9 mouse cellular contexts compared by ENCODE assay signal in the genomic region with DNA sequence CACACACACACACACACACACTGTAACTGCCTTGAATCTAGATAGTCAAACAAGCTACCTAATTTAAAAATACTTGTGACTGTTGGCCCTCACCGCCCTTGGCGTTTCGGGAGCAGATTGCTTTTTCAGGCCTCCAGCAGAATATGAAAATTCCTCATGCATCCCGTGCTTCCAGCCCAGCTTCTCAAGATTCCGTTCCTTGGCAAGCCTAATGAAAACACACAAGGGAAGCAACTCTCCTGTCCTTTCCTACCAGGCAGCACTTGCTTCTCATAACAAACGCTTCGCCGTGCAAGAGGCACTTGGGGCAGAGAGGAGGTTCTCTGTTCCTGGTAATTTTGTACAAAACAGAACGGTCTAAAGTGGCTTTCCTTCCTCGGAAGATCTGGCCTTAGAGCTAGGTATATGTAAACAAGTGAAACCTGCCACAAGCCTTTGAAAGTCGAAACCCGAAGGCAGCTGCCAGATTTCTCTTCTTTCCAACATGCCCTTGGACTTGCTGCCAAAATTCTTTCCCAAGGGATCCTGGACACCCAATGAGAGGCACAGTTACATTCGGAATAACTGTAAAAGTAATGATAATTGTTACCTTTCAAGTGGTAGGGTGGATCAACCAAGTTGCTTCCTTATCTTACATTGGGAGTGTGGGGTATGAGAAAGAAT.
DNase-seq lines count a peak whose midpoint lies in the region; ATAC-seq lines count a peak whose summit lies in the region.
"Had no signal": no experiment of that assay in that cellular context is flagged by ENCODE, and none has a peak within 500 bp of the region (broad histone marks: within the 10 kb centered on the region; RNA-seq: fewer than 3 reads in every experiment).

No protein-coding gene starts in this region.

- no peaks in the 10 kb centered on the region for H3K27me3 ChIP-seq in heart, embryonic 10.5 days (ENCODE audit: insufficient read depth, poor library complexity, severe bottlenecking)
- no peaks in the 10 kb centered on the region for H3K27me3 ChIP-seq in embryonic facial prominence, embryonic 15.5 days
- H3K27me3 ChIP-seq in lung, embryonic 16.5 days (ENCODE audit: control insufficient read depth, insufficient read depth, low read depth, low read length) = no peaks in the 10 kb centered on the region
- H3K27me3 ChIP-seq in midbrain, embryonic 14.5 days (ENCODE audit: control insufficient read depth, insufficient read depth, low read length) = no peaks in the 10 kb centered on the region
- peaks cover 5% of the 10 kb centered on the region; the same call in 1 of the 2 replicates for H3K27me3 ChIP-seq in midbrain, embryonic 10.5 days (ENCODE audit: low read depth, poor library complexity, severe bottlenecking)
- H3K27me3 ChIP-seq: CH12.LX had no signal

- WGBS in heart, embryonic 10.5 days = 67% methylated on average over 13 of the region's 13 CpGs
- WGBS in embryonic facial prominence, embryonic 15.5 days = 32% methylated on average over 13 of the region's 13 CpGs
- WGBS in lung, embryonic 16.5 days = 16% methylated on average over 13 of the region's 13 CpGs
- 76% methylated on average over 13 of the region's 13 CpGs for WGBS in midbrain, embryonic 14.5 days
- 83% methylated on average over 13 of the region's 13 CpGs for whole genome bisulfite sequencing in midbrain, embryonic 10.5 days

- no peak overlapping the region for H3K4me2 ChIP-seq in embryonic facial prominence, embryonic 15.5 days (replicated peaks)
- H3K4me2 ChIP-seq in lung, embryonic 16.5 days (ENCODE audit: low read depth, low read length) = 0 out of 2 replicates have a peak overlapping the region, but pooled peaks have one; percentile 25
- no peak overlapping the region for H3K4me2 ChIP-seq in midbrain, embryonic 14.5 days (ENCODE audit: low read length)

- peaks cover 13% of the 10 kb centered on the region; the same call in 1 of the 2 replicates for H3K4me1 ChIP-seq in heart, embryonic 10.5 days
- peaks cover 20% of the 10 kb centered on the region for H3K4me1 ChIP-seq in embryonic facial prominence, embryonic 15.5 days
- peaks cover 7% of the 10 kb centered on the region for H3K4me1 ChIP-seq in lung, embryonic 16.5 days (replicated peaks; ENCODE audit: control insufficient read depth, insufficient read depth, low read length)
- H3K4me1 ChIP-seq in midbrain, embryonic 14.5 days (ENCODE audit: control insufficient read depth, insufficient read depth, low read length) = no peaks in the 10 kb centered on the region
- peaks cover 5% of the 10 kb centered on the region for H3K4me1 ChIP-seq in midbrain, embryonic 10.5 days

- H3K36me3 ChIP-seq in heart, embryonic 10.5 days = peaks cover under 1% of the 10 kb centered on the region
- H3K36me3 ChIP-seq in embryonic facial prominence, embryonic 15.5 days = no peaks in the 10 kb centered on the region
- no peaks in the 10 kb centered on the region for H3K36me3 ChIP-seq in lung, embryonic 16.5 days (ENCODE audit: control insufficient read depth, insufficient read depth, low read length)
- no peaks in the 10 kb centered on the region for H3K36me3 ChIP-seq in midbrain, embryonic 14.5 days (ENCODE audit: control insufficient read depth, insufficient read depth, low read length)
- H3K36me3 ChIP-seq in midbrain, embryonic 10.5 days = no peaks in the 10 kb centered on the region

- H3K27ac ChIP-seq in heart, embryonic 10.5 days = no peak overlapping the region
- H3K27ac ChIP-seq in embryonic facial prominence, embryonic 15.5 days (replicated peaks) = peak overlapping the region; percentile 60; the same call in 1 of the 2 replicates
- H3K27ac ChIP-seq in lung, embryonic 16.5 days (ENCODE audit: low read length) = peak overlapping the region; percentile 57
- H3K27ac ChIP-seq in midbrain, embryonic 14.5 days (replicated peaks; ENCODE audit: low read depth, low read length) = no peak overlapping the region
- H3K27ac ChIP-seq in midbrain, embryonic 10.5 days (replicated peaks) = no peak overlapping the region

- no peak overlapping the region for H3K9ac ChIP-seq in embryonic facial prominence, embryonic 15.5 days
- H3K9ac ChIP-seq in lung, embryonic 16.5 days (ENCODE audit: low read length) = no peak overlapping the region
- H3K9ac ChIP-seq in midbrain, embryonic 14.5 days (replicated peaks; ENCODE audit: low read length) = no peak overlapping the region

- ATAC-seq in embryonic facial prominence, embryonic 15.5 days (ENCODE audit: insufficient number of reproducible peaks, low FRiP score, low TSS enrichment, low read depth) = no peak
- ATAC-seq in lung, embryonic 16.5 days (ENCODE audit: low read depth) = peak; percentile 34; the same call in 1 of the 2 replicates
- no peak for ATAC-seq in midbrain, embryonic 14.5 days (ENCODE audit: low FRiP score, low TSS enrichment)

- peak; percentile 97 for DNase-seq in heart, adult 11 months
- no peak for DNase-seq in heart, embryonic 10.5 days (ENCODE audit: low spot score)
- peak; percentile 81 for DNase-seq in adipocyte (ENCODE audit: low spot score)
- no peak for DNase-seq in layer of hippocampus, adult 9-11 months
- no peak for DNase-seq in midbrain, embryonic 14.5 days
- DNase-seq in midbrain, embryonic 10.5 days (ENCODE audit: low spot score) = no peak

- H3K4me3 ChIP-seq in heart, embryonic 10.5 days = no peak overlapping the region
- H3K4me3 ChIP-seq in embryonic facial prominence, embryonic 15.5 days (replicated peaks) = no peak overlapping the region
- H3K4me3 ChIP-seq in lung, embryonic 16.5 days (ENCODE audit: low read length) = no peak overlapping the region
- H3K4me3 ChIP-seq in midbrain, embryonic 14.5 days (replicated peaks; ENCODE audit: low read depth, low read length) = no peak overlapping the region
- no peak overlapping the region for H3K4me3 ChIP-seq in midbrain, embryonic 10.5 days

- peaks cover 4% of the 10 kb centered on the region; the same call in 1 of the 2 replicates for H3K9me3 ChIP-seq in heart, embryonic 10.5 days
- no peaks in the 10 kb centered on the region for H3K9me3 ChIP-seq in embryonic facial prominence, embryonic 15.5 days (replicated peaks)
- H3K9me3 ChIP-seq in lung, embryonic 16.5 days (ENCODE audit: control insufficient read depth, low read length) = peaks cover 6% of the 10 kb centered on the region
- 0 out of 2 replicates have a peak, but pooled peaks cover 3% of the 10 kb centered on the region for H3K9me3 ChIP-seq in midbrain, embryonic 14.5 days (ENCODE audit: control insufficient read depth, low read length)
- peaks cover 4% of the 10 kb centered on the region; the same call in 1 of the 2 replicates for H3K9me3 ChIP-seq in midbrain, embryonic 10.5 days (replicated peaks)

Comparison
In these comparisons a context has a peak if more than half of its experiments do, and no peak if none do; other contexts are left out.
1. DNase-seq: peak in heart, adult 11 months (single experiment) and adipocyte (single experiment); none in heart, embryonic 10.5 days (single experiment), layer of hippocampus, adult 9-11 months (single experiment), midbrain, embryonic 14.5 days (single experiment) and midbrain, embryonic 10.5 days (single experiment).
2. H3K27ac ChIP-seq: peak in embryonic facial prominence, embryonic 15.5 days (single experiment) and lung, embryonic 16.5 days (single experiment); none in heart, embryonic 10.5 days (single experiment), midbrain, embryonic 14.5 days (single experiment) and midbrain, embryonic 10.5 days (single experiment).